Mouse (Mus musculus) bone marrow macrophage, adult 2 months (primary cell): Measurements from ENCODE around the gene Rbm8a.

ENCODE experiments used
- CTCF ChIP-seq: IDR thresholded peaks from 2 replicates; pipeline ENCODE4 v1.5.1; 2012; ENCODE audit warnings: low read depth, mild to moderate bottlenecking, low read length, moderate library complexity
- POLR2A ChIP-seq: IDR thresholded peaks from 2 replicates; pipeline ENCODE4 v1.6.1; 2012; ENCODE audit warnings: mild to moderate bottlenecking, low read depth, low read length, borderline replicate concordance

GRCm38 (mm10) chr3:96668424-96669067 is 38.8 kb downstream of the Rbm8a start:
- TF ChIP-seq POLR2A, result no peak
- TF ChIP-seq CTCF, result no peak
